Mouse (Mus musculus) E14TG2a.4 (cell line): ENCODE measurements at regions not wholly inside any gene's neighbourhood (a gene's known extent, or its start where the extent isn't known, plus 50 kb on each side); places are given as distances from the start of the nearest gene placed in this dataset.

Source experiments
- H3K27me3 ChIP-seq: 2 replicates; pipeline ENCODE4 v1.6.1; 2014; ENCODE audit warnings: low read length, control low read depth; ENCODE audit not compliant: insufficient read depth
- H3K36me3 ChIP-seq: 2 replicates; pipeline ENCODE4 v1.6.1; 2014; ENCODE audit warnings: low read length, control low read depth; ENCODE audit not compliant: insufficient read depth
- H3K4me1 ChIP-seq: replicated peaks from 2 replicates; pipeline ENCODE4 v1.6.1; 2014; ENCODE audit warnings: low read depth, low read length, control low read depth
- H3K4me3 ChIP-seq: replicated peaks from 2 replicates; pipeline ENCODE4 v1.5.1; 2014; ENCODE audit warnings: mild to moderate bottlenecking, low read length
- H3K9me3 ChIP-seq: 2 replicates; pipeline ENCODE4 v1.6.1; 2014; ENCODE audit warnings: low read length, control low read depth
- CTCF ChIP-seq: conservative IDR thresholded peaks from 2 replicates; pipeline ENCODE4 v1.5.1; 2014; ENCODE audit warnings: low read length
- NANOG ChIP-seq: IDR thresholded peaks from 2 replicates; pipeline ENCODE4 v1.6.1; 2014; ENCODE audit warnings: borderline replicate concordance, low read length, mixed read lengths
- POU5F1 ChIP-seq: IDR thresholded peaks from 2 replicates; pipeline ENCODE4 v1.6.1; 2014; ENCODE audit warnings: low read length, borderline replicate concordance

DNA sequence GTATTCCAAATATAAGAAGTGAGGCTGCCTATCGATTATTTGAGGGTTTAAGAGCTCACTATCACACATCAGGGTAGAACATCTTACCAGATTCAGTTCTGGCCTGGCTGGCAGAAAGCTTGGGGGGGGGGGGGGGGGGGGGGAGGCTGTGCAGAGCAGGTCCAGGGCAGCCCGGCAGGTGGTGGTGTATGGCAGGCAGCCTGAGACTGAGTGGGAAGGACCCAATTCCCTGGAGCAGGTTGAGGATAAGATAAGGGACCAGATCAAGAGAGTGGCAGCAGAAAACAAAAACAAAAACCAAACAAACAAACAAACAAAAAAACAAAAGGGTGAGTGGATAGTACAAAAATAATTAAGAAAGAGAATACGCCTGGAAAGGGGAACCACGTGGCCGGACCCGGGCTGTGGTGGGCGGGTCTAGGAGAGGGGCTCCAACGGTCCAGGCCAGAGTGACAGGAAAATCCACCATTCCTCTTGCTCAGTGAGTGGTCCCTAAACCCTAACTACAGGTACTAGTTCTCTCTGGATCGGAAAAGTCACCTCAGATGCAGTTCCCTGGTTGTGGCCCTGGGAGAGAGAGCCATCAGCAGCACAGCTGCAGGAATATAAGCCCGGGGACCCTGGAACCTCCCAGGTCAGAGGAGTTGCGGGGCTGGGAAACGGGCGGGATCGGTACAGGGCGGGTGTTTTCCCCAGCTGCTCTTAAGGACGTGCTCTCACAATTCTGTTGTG lies 73.3 kb downstream of the Vmn2r112 start:
- Histone ChIP-seq H3K4me1 (peaks cover 6% of the 10 kb centered on the region), H3K9me3 (no peaks in the 10 kb centered on the region), H3K36me3 (no peaks in the 10 kb centered on the region), H3K27me3 (no peaks in the 10 kb centered on the region), H3K4me3 (peak overlapping the region; percentile 80)
- TF ChIP-seq POU5F1 = no peak
- TF ChIP-seq NANOG = no peak
- no peak for TF ChIP-seq CTCF
